In genomic region chr9:69377654-69378045, GRCm38 (mm10) we compare ENCODE assay signal across 24 mouse cellular contexts.
"Had no signal": no experiment of that assay in that cellular context is flagged by ENCODE, and none has a peak within 500 bp of the region (broad histone marks: within the 10 kb centered on the region; RNA-seq: fewer than 3 reads in every experiment).

No protein-coding gene starts in this region.

- H3K27me3 ChIP-seq: heart, embryonic 12.5 days; hindbrain, embryonic 12.5 days; intestine, embryonic 15.5 days; limb, embryonic 13.5 days had no signal

- ATAC-seq: hindbrain, embryonic 16.5 days; inflammation-experienced regulatory T-cells, adult 6 months; intestine, embryonic 15.5 days; intestine, postnatal 0 days had no signal

- DNase-seq: gastrocnemius, adult 2 months; gastrocnemius, postnatal 10 days; gastrocnemius, postnatal 25 days; heart, adult 18-20 months; heart, postnatal 10 days; heart, postnatal 4 days; kidney, adult 18-20 months; kidney, adult 8-10 months; kidney, postnatal 10 days; kidney, postnatal 25 days; kidney, postnatal 4 days; layer of hippocampus, adult 9-11 months; layer of hippocampus, postnatal 36 days; left cerebral cortex, postnatal 4 days had no signal

- H3K27ac ChIP-seq: gastrocnemius, adult 2 months; heart, embryonic 10.5 days; hindbrain, embryonic 10.5 days; hindbrain, embryonic 12.5 days; hindbrain, embryonic 14.5 days; intestine, embryonic 15.5 days; limb, embryonic 13.5 days had no signal

- H3K36me3 ChIP-seq: intestine, embryonic 15.5 days had no signal

- H3K4me3 ChIP-seq: gastrocnemius, adult 2 months; heart, embryonic 10.5 days; heart, embryonic 12.5 days; hindbrain, embryonic 10.5 days; hindbrain, embryonic 12.5 days; intestine, embryonic 15.5 days; limb, embryonic 13.5 days had no signal

- H3K4me1 ChIP-seq: heart, embryonic 10.5 days; heart, embryonic 12.5 days; hindbrain, embryonic 10.5 days; hindbrain, embryonic 12.5 days; intestine, embryonic 15.5 days had no signal
